Mouse (Mus musculus) adrenal gland, adult (tissue): ENCODE measurements at regions not wholly inside any gene's neighbourhood (a gene's known extent, or its start where the extent isn't known, plus 50 kb on each side); places are given as distances from the start of the nearest gene placed in this dataset.
"Not testable (repeated sequence)": the region's sequence is repeated elsewhere in the genome, so short reads cannot be mapped to it uniquely, and the experiment has no call there.

Experiments used
- DNase-seq, 2 experiments: peaks; one replicate each; pipeline ENCODE4 v3.0.0; 2022 to 2023; ENCODE audit warnings: low spot score in 1 of 2; ENCODE audit not compliant: inconsistent age in 2 of 2

DNA sequence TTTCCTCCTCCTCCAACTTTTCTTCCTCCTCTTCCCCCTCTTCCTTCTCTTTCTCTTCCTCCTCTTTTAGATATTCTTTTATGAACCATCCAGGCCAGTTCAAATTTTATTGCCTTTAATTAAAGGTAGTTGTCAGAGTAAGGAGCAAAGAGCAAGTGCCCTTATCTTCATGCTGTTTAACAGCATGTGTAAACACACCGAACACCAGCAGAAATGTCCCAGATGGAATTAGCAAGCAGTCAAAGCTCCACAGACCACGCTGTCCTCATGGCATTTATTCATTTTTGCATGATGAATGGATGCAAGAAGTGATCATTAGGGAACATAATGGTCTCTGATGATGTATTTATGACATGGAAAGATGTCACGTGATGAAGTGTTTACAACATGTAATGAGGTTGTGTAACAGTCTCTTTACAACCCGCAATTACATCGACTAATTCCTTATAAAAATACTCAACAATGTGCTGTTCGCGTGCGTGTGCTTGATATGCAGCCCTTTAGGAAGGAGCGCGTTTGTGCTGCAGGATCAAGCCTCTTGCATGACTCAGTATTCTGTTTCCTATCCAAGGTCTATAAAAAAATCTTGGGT lies 187.0 kb downstream of the Bmp2 start:
- no peak for DNase-seq

DNA sequence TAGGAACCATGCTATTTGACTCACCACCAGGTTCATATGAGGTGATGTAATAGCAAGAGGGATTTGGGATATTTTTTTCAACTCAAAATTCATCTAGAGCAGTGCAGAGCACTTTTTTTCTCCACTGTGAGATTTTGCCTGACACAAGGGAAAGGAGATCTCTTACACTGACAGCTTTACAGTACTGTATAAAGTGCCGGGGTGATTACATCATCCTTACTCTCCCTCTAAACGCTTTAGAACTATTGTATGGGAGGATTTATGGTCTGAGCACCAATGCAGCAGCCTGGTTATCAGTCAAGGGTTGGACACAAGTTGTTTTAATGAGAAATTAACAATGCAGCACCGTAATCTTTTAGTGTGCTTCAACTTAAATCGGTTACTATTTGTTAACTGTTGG lies 196.5 kb downstream of the Bmp2 start:
- no peak for DNase-seq

DNA sequence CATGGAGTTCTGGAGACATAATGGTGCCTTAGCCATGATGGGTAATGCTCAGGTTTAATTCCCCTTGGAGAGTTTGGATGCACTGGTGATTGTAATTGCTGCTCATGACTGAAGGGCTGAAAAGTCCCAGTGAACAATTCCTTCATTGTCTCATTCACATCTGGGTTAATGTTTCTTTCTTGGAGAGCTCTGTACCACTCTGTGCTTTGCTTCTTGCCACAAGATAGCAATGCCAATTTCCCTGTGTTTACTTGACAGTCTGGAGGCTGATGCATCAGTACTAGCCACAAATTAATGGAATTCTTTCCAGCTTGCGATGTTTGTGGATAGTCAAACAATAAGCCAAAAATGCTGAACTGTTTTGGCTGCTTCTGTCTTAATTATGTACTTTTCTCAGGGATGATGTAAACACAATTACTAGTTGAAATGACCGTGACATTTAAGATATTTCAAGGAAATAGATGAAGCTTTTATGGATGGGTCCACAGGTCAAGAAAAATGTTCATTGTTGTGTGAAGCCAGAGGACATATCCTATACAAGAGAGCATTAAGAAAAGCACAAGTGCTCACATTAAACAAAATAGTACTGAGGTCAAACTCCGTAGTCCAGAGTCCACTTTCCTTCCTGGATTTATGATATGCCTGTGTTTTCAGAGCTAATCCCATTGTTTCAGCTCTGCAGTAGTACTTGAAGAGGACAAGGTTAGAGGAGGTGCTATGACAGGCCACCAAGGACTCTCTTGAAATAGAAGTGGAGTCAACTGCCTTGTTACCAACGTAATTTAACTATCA lies 198.1 kb downstream of the Bmp2 start:
- DNase-seq: peak in 1 of 2 experiments; percentile 74

DNA sequence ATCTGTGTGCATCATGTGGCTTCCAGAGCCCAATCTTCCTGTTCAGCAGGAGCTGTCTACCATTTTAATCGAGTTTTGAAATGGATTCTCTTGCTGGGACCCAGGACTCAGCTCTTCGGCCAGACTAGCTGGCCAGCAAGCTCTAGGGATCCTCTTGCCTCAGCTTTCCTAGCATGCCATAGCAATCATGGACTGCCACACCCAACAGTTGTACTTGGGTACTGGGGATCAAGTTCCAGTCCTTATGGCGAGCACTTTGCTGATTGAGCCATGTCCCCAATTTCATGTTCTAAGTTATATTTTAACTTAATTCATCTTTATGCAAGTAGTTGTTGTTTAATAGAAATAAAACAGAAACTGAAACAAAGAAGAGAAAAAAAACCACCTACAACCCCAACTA lies 202.1 kb downstream of the Bmp2 start:
- no peak for DNase-seq

DNA sequence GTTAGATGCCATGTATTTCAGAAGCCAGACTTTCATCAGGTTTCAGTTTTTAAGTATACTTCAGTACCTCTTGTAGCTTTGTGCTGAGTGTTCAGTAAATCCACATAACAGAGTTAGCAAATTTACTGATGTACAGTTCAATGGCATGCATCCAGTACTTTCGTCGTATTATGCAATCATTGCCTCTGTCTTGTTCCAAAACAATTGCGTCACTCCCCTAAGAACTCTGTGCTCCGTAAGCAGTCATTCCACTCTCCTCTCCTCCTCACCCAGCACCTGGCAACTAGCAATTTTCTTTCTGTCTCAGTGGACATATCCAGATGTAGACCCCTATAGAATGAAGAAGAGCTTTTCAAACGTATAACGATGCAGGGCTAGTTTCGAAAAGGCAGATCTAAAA lies 209.5 kb downstream of the Bmp2 start:
- DNase-seq: peak; percentile 53 to 92

DNA sequence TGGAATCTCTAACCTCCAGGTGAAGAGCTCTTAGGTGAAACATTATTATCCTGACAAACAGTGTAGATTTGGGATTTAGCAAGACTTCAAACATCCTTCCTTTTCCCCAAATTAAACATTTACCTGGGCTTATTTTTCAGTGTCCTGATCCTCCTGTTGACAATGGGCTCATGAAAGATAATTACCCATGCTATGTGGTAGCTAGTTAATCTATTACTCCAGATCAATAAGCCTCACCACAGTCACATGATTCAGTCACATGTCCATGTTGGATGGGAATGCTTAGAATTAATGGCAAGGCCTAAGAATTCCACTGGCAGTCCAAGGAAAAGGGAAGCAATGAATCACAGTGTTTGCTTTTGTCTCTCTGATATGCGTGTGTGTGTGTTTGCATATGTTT lies 216.6 kb downstream of the Bmp2 start:
- no peak for DNase-seq

DNA sequence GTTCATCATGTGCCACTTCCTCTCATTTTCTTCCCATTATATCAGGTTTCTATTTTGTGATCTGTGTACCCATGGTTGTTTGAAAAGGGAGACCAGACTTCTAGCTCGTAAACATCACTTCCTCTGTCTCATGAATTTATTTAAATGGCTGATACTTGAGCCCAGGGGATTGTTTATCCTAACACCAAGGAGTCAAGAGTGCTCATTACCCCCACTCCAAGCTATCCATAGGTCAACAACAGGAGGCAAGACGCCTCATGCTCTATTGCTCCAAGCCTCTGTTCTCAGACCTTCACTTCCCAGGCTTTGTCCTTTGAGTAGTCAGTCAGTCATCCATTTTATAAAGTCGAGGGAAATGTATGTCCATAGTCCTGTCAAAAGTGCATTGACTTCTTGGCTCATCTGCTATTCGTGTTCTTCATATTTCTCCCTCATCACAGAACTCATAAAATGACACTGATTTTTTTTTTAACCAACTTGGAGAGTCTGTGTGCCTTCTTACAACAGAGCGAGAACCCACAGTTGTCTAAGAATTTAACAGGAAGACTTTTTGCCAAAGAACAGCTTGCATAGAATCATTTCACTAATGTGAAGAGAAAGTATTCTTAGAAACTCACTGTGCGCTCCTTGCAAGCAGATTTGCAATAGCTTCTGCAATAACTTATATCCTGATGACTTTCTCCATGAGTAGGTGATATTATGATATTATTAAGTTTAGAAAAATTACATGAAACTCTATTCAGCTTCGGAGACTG lies 231.8 kb downstream of the Bmp2 start:
- no peak for DNase-seq

DNA sequence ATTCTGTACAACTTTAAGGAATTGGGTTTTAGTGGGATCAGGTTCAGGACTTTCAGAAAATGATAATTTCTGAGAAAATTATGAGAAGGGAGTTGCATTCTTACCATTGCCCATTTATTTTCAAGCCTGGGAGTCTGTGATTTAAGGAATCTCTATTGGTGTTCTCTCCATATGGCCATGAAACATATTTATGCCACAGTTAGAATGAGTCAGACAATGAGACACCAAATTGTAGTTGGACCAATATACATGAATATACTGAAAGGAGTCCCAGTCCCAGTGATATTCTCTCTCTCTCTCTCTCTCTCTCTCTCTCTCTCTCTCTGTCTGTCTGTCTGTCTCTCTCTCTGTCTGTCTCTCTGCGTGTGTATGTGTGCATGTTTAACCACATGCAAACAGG lies 239.1 kb downstream of the Bmp2 start:
- DNase-seq: no peak

DNA sequence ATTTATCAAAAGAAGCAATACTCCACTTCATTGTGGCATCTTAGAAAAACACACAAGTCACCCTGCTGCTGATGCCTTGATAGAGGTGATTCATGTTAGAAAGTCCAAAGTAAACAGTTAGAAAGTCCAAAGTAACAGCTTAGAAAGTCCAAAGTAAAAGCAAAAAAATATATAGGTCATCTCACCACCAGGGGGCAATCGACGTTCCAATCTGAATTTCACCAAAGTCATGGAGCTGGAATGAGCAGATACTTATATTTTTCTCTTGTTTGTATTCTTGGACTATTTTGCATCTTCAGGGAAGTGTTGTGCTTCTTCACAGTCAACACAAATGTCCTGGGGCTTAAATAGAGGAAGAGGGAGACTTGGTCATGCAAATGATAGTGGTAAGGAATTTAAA lies 241.3 kb downstream of the Bmp2 start:
- DNase-seq: peak; percentile 5 to 72

DNA sequence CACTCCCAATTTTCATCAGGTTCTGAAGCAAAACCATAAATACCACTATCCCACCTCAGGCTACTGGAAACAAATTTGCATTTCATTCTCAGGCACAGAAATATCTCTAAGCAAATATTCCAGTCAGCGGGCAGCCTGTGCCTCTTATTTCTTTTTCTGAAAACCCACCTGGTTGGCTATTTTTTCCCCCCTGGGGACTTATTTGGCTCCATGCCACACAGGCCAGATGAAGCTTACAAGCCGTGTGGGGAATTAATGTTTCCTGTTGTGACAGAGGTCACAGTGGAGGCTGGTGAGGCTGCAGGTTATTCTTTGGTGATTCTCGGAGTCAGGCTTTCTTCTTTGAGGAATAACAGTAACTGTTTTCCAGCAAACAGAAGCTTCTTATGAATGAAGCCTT lies 250.7 kb downstream of the Bmp2 start:
- no peak for DNase-seq

DNA sequence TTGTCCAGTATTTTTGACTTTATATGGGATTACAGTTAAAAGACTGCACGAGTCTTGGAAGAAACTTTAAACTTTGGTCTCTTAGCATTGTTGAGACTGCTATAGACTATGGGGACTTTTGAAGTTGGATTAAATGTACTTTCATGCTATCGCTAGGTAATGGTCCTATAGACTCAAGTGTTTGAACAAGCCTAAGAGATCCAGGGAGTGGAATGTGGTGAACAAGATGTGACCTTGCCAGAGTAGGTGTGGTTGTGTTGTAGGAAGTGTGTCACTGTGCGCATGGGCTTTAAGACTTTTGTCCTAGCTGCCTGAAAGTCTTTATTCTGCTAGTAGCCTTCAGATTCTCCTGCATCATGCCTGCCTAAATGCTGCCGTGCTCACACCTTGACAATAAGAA lies 269.5 kb downstream of the Bmp2 start:
- DNase-seq: no peak

DNA sequence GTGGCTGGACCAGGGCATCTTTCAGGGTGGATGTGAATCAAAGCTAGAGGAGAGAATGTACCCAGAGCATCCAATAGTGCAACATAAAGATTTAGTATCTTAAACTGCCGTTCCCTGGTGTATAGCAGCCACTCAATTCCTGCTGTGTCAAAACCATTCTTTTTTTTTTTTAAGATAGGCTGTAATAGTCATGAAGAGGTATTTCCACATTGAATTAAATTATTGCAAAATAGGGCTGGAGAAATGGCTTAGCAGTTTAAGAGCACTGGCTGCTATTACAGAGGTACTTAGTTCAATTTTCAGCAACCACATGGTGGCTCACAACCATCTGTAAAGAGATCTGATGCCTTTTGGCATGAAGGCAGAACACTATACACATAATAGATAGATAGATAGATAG lies 277.4 kb downstream of the Bmp2 start:
- DNase-seq: no peak

DNA sequence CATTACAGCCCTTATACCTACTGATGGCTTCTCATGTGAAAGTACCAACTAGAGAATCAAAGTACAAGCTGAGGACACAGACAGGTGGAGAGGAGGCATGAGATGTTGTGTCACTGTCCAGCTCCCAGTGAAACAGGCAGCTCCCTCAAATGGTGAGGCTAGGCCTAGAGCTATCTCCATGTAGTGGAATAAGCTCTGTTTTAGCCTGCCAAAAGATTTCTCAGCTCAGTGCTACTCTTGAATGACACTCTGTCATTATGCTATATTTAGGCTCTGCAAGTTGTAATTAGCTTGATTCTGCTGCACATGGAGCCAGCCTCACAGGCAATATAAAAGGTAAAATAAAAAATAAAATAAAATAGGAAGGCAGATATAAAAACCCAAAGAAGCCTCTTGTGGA lies 298.5 kb downstream of the Bmp2 start:
- DNase-seq: no peak

DNA sequence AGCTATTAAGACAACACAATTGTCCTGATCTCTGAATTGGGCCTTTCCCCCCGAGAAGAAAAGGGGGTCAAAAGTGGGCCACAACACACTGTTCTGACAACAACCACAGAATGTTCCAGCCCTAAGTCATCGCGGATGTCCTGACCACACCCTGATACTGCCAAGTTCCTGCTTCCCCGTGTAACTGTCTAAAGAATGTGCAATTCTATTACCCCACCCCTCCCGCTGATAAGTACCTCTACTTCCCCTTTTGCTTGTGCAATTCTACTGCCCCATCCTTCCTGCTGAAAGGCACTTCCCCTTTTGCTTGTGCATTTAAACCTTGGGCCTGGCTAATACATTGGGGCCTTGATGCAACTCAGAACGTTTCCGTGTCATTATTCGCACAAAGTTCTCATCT lies 323.0 kb downstream of the Bmp2 start:
- not testable (repeated sequence) for DNase-seq

DNA sequence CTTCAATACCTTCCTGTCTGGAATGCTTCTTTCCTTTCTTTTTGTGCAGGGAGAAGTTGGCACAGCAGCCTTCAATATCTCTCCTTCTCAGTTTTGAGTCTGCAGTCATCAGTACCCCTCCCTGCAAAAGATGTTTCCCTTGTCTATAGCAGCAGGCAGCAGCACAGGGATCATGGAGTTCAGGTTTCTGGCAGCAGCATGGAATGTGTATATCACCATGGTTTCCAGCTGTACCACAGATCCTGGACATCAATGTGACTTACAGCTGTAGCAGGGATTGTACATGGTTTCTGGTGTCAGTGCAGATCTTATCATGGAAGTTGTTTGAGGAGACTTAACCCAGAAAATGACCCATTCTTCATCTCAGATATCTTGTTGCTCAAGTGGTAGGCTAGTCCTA lies 331.7 kb downstream of the Bmp2 start:
- no peak for DNase-seq

DNA sequence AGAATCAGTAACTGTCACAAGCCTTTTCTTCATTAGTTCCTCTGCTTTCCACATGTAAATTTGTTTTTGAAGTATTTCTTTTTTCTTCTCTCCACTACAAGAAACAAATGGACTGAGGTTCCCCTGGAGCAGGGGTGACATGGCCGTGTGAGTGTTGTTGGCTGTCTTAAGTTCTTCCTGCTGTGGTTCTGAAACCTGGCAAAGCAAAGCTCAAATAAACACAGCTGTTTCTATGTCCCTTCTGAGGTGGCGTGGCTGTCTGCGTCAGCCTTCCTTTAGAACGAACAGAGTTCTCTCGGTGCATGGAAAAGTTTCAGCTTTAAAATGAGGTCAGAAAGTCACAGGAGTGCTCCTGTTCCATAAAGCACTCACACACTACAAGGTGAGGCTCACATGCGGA lies 354.3 kb downstream of the Bmp2 start:
- no peak for DNase-seq
